Mouse (Mus musculus) left cerebral cortex, adult 8-10 months (tissue): ENCODE data around the gene Slc17a3. TPM values are rescaled to one million over a fixed set of nuclear protein-coding genes. Genes with fewer than 3 reads are reported as not detected.

Source experiments
- DNase-seq, 2 experiments: peaks; one replicate each; pipeline ENCODE4 v3.0.0; 2022; ENCODE audit warnings: low spot score in 2 of 2
- total RNA-seq, 4 experiments: library from RNA; stranded (reverse); gene quantifications; 2 replicates each; pipeline ENCODE4 v1.2.4; 2022

Slc17a3 gene
- total RNA-seq: under 1 TPM in 1 of 4 experiments, not detected in 3; 0.25 TPM

DNA sequence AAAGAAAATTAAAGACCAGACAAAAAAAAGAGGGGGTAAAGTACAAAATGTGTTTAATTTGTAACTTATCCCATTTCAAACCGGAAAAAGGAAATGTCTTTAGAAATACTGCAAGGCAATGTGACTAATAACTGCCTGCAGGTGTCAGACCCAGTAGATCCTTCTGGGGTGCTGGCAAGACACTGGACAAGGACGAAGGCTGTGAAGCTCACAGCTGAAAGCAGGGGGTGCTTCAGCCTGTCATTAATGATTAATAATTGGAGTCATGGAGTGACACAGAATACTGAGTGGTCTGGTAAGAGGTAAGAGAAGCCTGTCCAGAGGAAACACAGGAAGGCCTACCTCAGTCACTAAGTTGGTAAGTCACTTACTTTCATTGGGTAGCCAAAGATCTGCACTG is at the start of gene Slc17a3:
TSS of gene Slc17a3 (plus strand) at position 127 of the 400 bp plus-strand sequence.
- DNase-seq: no peak

- peak in 1 of 2 experiments; percentile 15 for DNase-seq
These were observed 46.7 kb upstream of the Slc17a3 start for GRCm38 (mm10) chr13:23792520-23792919.

DNA sequence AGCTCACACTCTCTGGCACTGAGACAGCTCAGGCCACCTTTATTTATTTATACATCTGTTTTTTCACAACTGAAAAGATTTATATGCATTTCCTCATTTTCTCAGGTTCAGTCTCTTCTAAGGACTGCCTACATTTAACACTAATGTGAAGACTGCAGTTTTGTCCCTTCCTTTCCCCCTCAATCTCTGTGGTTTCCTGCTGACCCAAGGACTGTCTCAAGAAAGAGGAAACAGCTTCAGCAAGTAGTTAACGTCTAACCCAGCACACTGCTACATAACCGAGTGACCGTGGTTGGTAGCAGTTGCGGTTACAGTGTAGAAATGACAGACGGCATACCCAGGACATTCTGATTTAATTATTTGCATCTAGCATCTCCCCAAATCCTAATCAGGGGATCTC is 39.8 kb upstream of the Slc17a3 start:
- DNase-seq: no peak

DNA sequence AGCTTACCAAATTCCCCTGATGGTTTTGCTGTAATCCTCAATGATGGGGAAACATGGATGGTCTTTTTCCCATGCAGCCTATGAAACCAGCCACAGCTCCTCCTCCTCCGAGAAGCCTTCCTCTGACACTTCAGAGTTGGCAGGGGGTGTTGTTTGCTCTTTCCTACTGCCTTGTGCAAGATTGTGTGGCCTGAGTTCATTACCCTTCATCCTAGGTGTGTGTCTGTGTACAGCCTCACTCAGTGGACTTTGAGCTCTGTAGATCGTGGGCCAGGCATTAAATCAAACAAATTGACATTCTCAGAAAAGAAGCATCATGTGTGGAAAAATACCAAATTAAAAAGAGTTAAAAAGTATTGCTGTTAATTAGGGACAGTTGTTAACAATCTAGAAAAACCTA is 34.7 kb upstream of the Slc17a3 start:
- no peak for DNase-seq

GRCm38 (mm10) chr13:23806422-23807052 is 32.7 kb upstream of the Slc17a3 start, which contains the start of gene Slc17a2:
Gene Slc17a2 (plus strand): TSS chr13:23806993.
- DNase-seq: no peak

DNA sequence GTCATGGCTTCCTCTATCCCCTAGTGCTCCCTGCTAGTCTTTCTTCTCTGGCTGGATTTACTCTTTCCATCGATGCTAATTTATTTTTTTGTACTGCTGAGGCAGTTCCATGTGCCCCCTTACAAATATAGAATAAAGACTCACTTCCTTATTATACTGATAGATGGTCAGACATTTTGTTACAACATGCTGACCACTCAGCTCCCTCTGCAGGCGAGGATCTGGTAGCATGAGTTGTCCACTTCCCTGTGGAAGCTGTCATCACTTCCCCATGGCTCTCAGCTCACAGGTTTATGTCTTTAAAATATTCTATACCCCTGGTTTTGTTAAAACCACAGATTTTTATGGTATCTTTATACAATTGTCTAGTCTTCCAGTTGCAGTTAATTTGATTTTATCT is 23.1 kb upstream of the Slc17a3 start:
- DNase-seq: no peak

GRCm38 (mm10) chr13:23820179-23820940 is 18.9 kb upstream of the Slc17a3 start:
- no peak for DNase-seq

DNA sequence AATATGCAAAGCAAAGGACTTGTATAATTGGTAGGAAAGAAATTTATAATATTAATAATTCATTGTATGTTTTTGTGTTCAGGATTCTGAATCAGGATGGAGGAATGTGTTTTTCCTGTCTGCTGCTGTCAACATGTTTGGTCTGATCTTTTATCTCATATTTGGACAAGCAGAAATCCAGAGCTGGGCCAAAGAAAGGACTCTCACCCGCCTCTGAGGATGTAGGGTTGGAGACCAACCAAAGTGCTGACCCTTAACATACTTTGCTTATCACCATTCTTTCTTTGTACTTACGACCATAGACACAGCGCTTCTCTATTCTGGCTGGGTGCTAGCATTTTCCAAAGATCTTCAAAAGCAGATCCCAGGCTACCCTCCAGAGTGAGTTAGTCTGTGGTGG is 17.0 kb upstream of the Slc17a3 start:
- no peak for DNase-seq

DNA sequence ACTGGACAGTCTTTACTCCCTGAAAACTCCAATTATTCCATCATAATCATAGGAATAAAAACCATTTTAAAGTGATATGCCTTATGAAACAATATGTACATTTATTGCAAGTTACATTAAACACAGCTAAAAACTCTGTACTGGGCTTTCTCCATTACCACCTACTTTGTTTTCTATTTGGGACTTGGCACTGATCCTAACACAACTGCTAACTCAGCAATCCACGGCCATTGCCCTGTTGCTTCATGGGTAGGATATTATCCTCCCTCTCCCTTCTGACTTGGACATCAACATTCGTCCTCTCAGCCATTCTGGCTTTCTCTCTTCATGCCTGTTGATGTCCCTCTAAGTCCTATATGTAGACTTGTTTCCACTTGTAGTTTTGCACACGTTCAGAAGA is 12.6 kb upstream of the Slc17a3 start:
- DNase-seq: no peak

- DNase-seq: no peak
These were observed 6.2 kb upstream of the Slc17a3 start for GRCm38 (mm10) chr13:23833053-23833452.

DNA sequence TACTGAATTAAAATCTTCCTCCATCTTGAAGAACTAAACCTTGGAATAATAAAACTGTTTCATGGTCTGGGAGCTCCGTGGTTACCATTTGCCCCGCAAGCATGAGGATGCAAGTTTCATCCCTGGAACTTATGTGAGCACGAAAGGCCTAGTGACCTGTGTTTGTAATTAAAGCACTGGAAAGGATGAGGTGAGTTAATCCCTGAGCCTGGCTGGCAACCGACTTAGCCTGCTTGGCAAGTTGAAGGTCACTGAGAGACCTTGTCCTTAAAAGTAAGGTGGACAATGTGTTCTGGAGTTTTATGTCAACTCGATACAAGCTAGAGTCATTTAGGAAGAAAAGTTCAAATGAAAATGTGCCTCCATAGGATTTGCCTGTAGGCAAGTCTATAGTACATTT is 4.4 kb upstream of the Slc17a3 start:
- DNase-seq: no peak

GRCm38 (mm10) chr13:23836630-23837029 is 2.6 kb upstream of the Slc17a3 start:
- DNase-seq: no peak

GRCm38 (mm10) chr13:23845851-23846250 is 6.6 kb downstream of the Slc17a3 start:
- DNase-seq: no peak

GRCm38 (mm10) chr13:23849299-23849698 is 10.1 kb downstream of the Slc17a3 start:
- peak in 1 of 2 experiments; percentile 12 for DNase-seq

GRCm38 (mm10) chr13:23856401-23856800 is 17.2 kb downstream of the Slc17a3 start:
- DNase-seq: no peak

DNA sequence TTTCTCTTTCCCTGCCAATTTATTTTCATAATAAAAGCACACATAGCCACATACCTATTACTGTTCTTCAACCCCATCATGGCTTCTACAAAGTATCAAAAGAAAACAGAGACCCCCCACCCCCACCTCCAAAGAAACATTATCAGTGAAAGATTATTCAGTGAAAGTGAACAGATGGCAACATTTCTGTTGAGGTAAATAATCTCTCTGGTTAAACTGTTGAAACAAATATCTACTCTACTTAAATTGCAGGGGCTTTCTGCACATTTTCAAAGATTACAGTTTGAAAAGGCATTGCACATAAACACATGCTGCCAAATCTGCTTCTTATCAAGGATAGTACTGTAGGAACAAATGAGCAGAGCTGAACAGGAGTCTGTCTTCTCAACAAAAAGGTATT is 22.6 kb downstream of the Slc17a3 start:
- no peak for DNase-seq

- DNase-seq: no peak
These were observed 25.5 kb downstream of the Slc17a3 start for GRCm38 (mm10) chr13:23864711-23865110.

DNA sequence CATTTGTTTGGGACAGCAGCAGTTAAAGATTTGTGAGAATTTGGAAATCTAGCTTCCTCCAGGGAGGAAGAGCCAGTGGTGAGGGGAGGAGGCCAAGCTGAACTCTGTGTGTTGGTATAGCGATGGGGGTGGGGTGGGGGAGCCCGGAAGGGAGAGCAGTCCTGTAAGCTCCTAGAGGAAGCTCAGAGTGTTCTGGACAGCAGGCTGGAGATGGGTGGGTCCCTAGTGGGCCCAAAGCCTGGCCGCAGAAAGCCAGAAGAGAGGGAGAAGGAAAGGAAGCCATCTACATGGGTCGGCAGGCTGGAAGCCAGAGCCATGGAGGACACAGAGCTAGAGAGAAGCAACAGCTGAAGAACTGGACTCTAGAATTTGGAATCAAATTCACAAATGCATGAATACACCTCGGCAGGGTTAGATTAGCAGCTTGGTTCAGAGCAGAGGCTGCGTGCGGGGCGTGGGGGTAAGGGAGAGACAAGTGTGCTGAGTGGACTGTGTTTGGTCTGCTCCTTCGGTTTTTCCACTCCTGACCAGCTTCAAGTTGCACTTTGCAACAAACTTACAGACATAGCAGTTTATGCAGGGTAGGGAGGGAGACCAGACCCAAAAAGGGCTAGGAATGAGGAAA is 27.0 kb downstream of the Slc17a3 start:
- DNase-seq: no peak

DNA sequence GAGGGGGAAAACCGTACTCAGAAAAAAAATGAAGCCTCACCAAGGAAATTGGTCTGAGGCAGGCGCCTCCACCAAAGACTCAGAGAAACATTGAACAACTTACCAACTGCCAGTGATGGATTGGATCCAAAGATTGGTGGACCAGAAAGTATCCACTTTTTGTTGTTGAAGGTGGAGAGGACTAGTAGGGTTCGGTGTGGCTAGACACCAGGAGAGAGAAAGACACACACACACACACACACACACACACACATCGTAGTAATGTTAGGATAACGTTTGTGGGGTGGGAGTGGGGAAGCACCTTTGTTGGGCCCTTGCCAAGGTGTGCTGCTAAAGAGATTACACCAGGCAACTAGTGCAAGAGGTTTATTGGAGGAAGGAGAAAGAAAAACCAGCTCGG is 27.8 kb downstream of the Slc17a3 start:
- no peak for DNase-seq

GRCm38 (mm10) chr13:23867405-23867804 is 28.2 kb downstream of the Slc17a3 start, which contains the start of gene Slc17a1:
Gene Slc17a1 (plus strand): TSS chr13:23867750.
- no peak for DNase-seq

DNA sequence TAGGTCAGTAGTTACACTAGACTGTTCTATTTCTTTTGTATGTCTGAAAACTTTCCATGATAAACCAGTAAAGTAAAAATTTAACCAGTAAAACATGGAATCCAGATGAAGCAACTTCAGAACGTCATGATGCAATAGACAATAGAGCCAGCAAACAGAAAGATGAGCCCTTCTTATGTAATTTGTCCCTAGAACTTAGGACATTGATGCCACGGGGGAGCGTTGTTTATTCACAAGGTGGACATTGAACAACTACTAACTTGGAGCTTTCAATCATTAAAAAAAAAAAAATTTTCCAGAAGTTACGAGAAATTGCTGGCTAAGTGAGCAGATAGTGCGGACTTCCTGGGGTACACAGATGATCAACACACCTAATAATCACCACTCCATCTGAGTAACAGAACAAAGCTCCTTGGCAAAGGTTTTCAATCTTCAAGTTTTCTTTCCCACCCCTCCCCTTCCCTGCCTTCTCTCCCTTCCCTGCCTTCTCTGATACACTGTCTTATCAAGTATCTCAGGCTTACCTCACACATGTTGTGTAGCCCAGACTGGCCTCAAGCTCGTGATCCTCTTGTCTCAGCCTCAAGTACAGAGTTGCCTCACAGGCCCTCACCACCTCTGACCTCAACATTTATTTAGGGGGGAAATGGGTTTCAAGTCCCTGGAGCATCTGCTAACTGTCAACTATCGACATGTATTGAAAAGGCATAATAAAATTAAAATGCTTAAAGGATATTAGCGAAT is 29.7 kb downstream of the Slc17a3 start:
- no peak for DNase-seq

GRCm38 (mm10) chr13:23869996-23870395 is 30.8 kb downstream of the Slc17a3 start:
- no peak for DNase-seq
